Mouse (Mus musculus): ENCODE data around the gene Siah1a.

GRCm38 (mm10) chr8:86699471-86699870 is 46.3 kb downstream of the Siah1a start:
- TF ChIP-seq CTCF (IDR thresholded peaks at IDR 0.05; ENCODE audit: control insufficient read depth, insufficient read depth, low read length) (no peak), POLR2A (IDR thresholded peaks at IDR 0.05; ENCODE audit: borderline replicate concordance, control insufficient read depth, low read depth, low read length) (no peak)
